Mouse (Mus musculus): ENCODE data around the gene Lap3. TPM values are rescaled to one million over a fixed set of nuclear protein-coding genes. Genes with fewer than 3 reads are reported as not detected.

The Lap3 gene
- total and polyA plus RNA-seq, 3 experiments = 24.0 to 107 (median 98.4) TPM

GRCm38 (mm10) chr5:45483654-45484053 is 9.5 kb upstream of the Lap3 start:
- no peaks in the 10 kb centered on the region for H3K27me3 ChIP-seq (ENCODE audit: control insufficient read depth, insufficient read depth, low read length)
- H3K4me3 ChIP-seq = no peak overlapping the region
- intact Hi-C loops (cut with DNase I) = no loop called here
- TF ChIP-seq POLR2A (IDR thresholded peaks at IDR 0.05; ENCODE audit: insufficient read depth, low read depth, low read length) = no peak
- no peak for TF ChIP-seq CTCF (IDR thresholded peaks at IDR 0.05)
- no peak for TF ChIP-seq EP300 (IDR thresholded peaks at IDR 0.05; ENCODE audit: insufficient read depth, low read depth, low read length)
- no peak overlapping the region for H3K9ac ChIP-seq (ENCODE audit: low read depth, low read length)
- H3K36me3 ChIP-seq (ENCODE audit: control insufficient read depth, insufficient read depth, low read length) = no peaks in the 10 kb centered on the region
- H3K27ac ChIP-seq = no peak overlapping the region
- no peaks in the 10 kb centered on the region for H3K79me2 ChIP-seq (replicated peaks; ENCODE audit: control insufficient read depth, insufficient read depth, low read length)
- DNase-seq = no peak
- 61% methylated on average over 1 of the region's 1 CpGs for WGBS
- no peaks in the 10 kb centered on the region for H3K4me1 ChIP-seq (ENCODE audit: control insufficient read depth, insufficient read depth, low read length)

GRCm38 (mm10) chr5:45491776-45492175 is 1.4 kb upstream of the Lap3 start:
- Histone ChIP-seq H3K27me3 (ENCODE audit: control insufficient read depth, insufficient read depth, low read length) (no peaks in the 10 kb centered on the region), H3K36me3 (ENCODE audit: control insufficient read depth, insufficient read depth, low read length) (no peaks in the 10 kb centered on the region), H3K4me3 (no peak overlapping the region), H3K79me2 (replicated peaks; ENCODE audit: control insufficient read depth, insufficient read depth, low read length) (no peaks in the 10 kb centered on the region), H3K27ac (no peak overlapping the region), H3K4me1 (ENCODE audit: control insufficient read depth, insufficient read depth, low read length) (peaks cover 2% of the 10 kb centered on the region; the same call in 1 of the 2 replicates), H3K9ac (ENCODE audit: low read depth, low read length) (no peak overlapping the region)
- DNase-seq = no peak
- WGBS = 68% methylated on average over 4 of the region's 4 CpGs
- TF ChIP-seq POLR2A (IDR thresholded peaks at IDR 0.05; ENCODE audit: insufficient read depth, low read depth, low read length) = no peak
- no peak for TF ChIP-seq CTCF (IDR thresholded peaks at IDR 0.05)
- TF ChIP-seq EP300 (IDR thresholded peaks at IDR 0.05; ENCODE audit: insufficient read depth, low read depth, low read length) = no peak
- intact Hi-C loops (cut with DNase I) = loop anchor here (2.0 to 5.0 kb wide), 4 partner anchors 17 to 366 kb away; partner anchors contain the start of genes Lcorl and Qdpr

- Histone ChIP-seq H3K36me3 (ENCODE audit: control insufficient read depth, insufficient read depth, low read length) (no peaks in the 10 kb centered on the region), H3K79me2 (replicated peaks; ENCODE audit: control insufficient read depth, insufficient read depth, low read length) (no peaks in the 10 kb centered on the region), H3K4me1 (ENCODE audit: control insufficient read depth, insufficient read depth, low read length) (peaks cover 2% of the 10 kb centered on the region; the same call in 1 of the 2 replicates), H3K4me3 (peak overlapping the region; percentile 63), H3K9ac (ENCODE audit: low read depth, low read length) (no peak overlapping the region), H3K27ac (no peak overlapping the region), H3K27me3 (ENCODE audit: control insufficient read depth, insufficient read depth, low read length) (no peaks in the 10 kb centered on the region)
- TF ChIP-seq CTCF (IDR thresholded peaks at IDR 0.05) = no peak
- TF ChIP-seq EP300 (IDR thresholded peaks at IDR 0.05; ENCODE audit: insufficient read depth, low read depth, low read length) = no peak
- TF ChIP-seq POLR2A (IDR thresholded peaks at IDR 0.05; ENCODE audit: insufficient read depth, low read depth, low read length) = no peak
- WGBS = 74% methylated on average over 9 of the region's 9 CpGs
- intact Hi-C loops (cut with DNase I) = loop anchor here (1.0 to 5.0 kb wide), 3 partner anchors 25 to 363 kb away; partner anchors contain the start of gene Lcorl
- no peak for DNase-seq
Measured at GRCm38 (mm10) chr5:45494093-45494755, 1.1 kb downstream of the Lap3 start.

DNA sequence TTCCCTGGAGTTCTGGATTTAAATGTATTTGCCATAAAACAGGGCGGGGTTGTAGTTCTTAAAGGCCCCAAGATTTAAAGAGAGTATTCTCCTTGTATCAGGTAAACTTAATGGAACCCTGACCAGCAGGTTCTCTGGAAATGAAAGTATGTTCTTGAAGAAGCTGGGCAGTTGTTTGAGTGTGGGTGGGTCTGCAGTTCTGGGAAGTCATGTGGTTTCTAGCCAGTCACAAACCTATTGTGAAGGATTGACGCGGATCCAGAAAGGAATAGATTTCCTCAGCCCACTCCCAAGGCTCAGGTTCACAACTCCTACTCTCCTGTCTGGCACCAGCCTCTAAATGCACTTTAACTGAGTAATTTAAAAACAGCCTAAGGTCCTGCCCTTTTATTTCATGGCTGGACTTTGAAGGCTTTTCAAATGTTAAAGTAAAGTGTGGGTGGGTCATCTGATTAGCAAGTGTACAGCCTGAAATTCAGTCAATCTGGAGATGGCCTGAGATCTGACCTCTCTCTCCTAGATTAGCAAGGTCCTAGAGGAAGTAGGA is 2.3 kb downstream of the Lap3 start:
- no peak for DNase-seq
- 78% methylated on average over 3 of the region's 3 CpGs for WGBS
- Histone ChIP-seq H3K27ac (no peak overlapping the region), H3K4me1 (ENCODE audit: control insufficient read depth, insufficient read depth, low read length) (peaks cover 2% of the 10 kb centered on the region; the same call in 1 of the 2 replicates), H3K79me2 (replicated peaks; ENCODE audit: control insufficient read depth, insufficient read depth, low read length) (no peaks in the 10 kb centered on the region), H3K4me3 (no peak overlapping the region), H3K36me3 (ENCODE audit: control insufficient read depth, insufficient read depth, low read length) (no peaks in the 10 kb centered on the region), H3K9ac (ENCODE audit: low read depth, low read length) (no peak overlapping the region), H3K27me3 (ENCODE audit: control insufficient read depth, insufficient read depth, low read length) (no peaks in the 10 kb centered on the region)
- intact Hi-C loops (cut with DNase I) = no loop called here
- TF ChIP-seq CTCF (IDR thresholded peaks at IDR 0.05) (no peak), EP300 (IDR thresholded peaks at IDR 0.05; ENCODE audit: insufficient read depth, low read depth, low read length) (no peak), POLR2A (IDR thresholded peaks at IDR 0.05; ENCODE audit: insufficient read depth, low read depth, low read length) (no peak)

DNA sequence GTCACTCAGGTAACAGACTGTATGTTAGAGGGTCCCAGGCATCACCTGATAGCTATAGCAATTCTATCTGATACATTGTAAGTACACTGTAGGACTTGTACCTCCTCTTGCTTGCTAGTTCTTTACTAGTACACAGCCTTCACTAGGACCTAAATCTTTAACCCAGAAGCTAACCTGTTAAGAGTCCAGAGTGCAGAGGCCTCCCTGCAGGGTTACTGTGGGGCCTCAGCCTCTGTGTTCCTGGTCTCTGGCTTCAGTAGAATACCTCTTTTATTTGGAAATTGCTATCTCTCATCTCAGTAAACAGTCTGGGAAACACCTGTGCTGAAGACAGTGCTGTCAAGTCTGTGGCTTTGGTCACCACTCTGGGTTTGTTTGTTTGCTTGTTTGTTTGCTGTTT is 2.9 kb downstream of the Lap3 start:
- no peak overlapping the region for H3K27ac ChIP-seq
- intact Hi-C loops (cut with DNase I) = no loop called here
- no peaks in the 10 kb centered on the region for H3K36me3 ChIP-seq (ENCODE audit: control insufficient read depth, insufficient read depth, low read length)
- H3K79me2 ChIP-seq (replicated peaks; ENCODE audit: control insufficient read depth, insufficient read depth, low read length) = no peaks in the 10 kb centered on the region
- no peak overlapping the region for H3K4me3 ChIP-seq
- DNase-seq = no peak
- TF ChIP-seq CTCF (IDR thresholded peaks at IDR 0.05) (no peak), POLR2A (IDR thresholded peaks at IDR 0.05; ENCODE audit: insufficient read depth, low read depth, low read length) (no peak), EP300 (IDR thresholded peaks at IDR 0.05; ENCODE audit: insufficient read depth, low read depth, low read length) (no peak)
- no peak overlapping the region for H3K9ac ChIP-seq (ENCODE audit: low read depth, low read length)
- peaks cover 2% of the 10 kb centered on the region; the same call in 1 of the 2 replicates for H3K4me1 ChIP-seq (ENCODE audit: control insufficient read depth, insufficient read depth, low read length)
- no peaks in the 10 kb centered on the region for H3K27me3 ChIP-seq (ENCODE audit: control insufficient read depth, insufficient read depth, low read length)

DNA sequence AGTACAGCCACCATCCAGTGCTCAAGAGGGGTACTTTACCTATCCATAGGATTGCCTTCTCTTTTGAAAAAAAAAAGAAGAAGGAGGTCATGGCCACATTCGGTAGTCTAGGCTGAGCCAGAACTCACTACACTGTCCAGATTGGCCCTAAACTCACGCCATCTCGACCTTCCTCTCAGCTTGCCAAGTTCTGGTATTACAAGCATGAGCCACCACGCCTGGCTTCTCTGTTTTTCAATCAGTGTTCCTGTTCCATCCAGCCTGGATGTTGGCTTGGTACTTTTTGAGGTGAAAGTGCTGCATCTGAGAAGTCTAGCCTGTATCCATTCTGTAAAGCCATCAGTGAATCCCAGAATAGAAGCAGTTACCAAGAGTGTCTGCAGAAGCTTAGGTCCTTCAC is 3.3 kb downstream of the Lap3 start:
- Histone ChIP-seq H3K79me2 (replicated peaks; ENCODE audit: control insufficient read depth, insufficient read depth, low read length) (no peaks in the 10 kb centered on the region), H3K9ac (ENCODE audit: low read depth, low read length) (no peak overlapping the region), H3K27ac (no peak overlapping the region), H3K4me3 (no peak overlapping the region), H3K36me3 (ENCODE audit: control insufficient read depth, insufficient read depth, low read length) (no peaks in the 10 kb centered on the region), H3K4me1 (ENCODE audit: control insufficient read depth, insufficient read depth, low read length) (peaks cover 2% of the 10 kb centered on the region; the same call in 1 of the 2 replicates), H3K27me3 (ENCODE audit: control insufficient read depth, insufficient read depth, low read length) (no peaks in the 10 kb centered on the region)
- WGBS = 83% methylated on average over 4 of the region's 4 CpGs
- intact Hi-C loops (cut with DNase I) = no loop called here
- no peak for DNase-seq
- TF ChIP-seq EP300 (IDR thresholded peaks at IDR 0.05; ENCODE audit: insufficient read depth, low read depth, low read length) = no peak
- TF ChIP-seq CTCF (IDR thresholded peaks at IDR 0.05) = no peak
- no peak for TF ChIP-seq POLR2A (IDR thresholded peaks at IDR 0.05; ENCODE audit: insufficient read depth, low read depth, low read length)
